Mouse (Mus musculus): ENCODE results near the gene Zdhhc14.

DNA sequence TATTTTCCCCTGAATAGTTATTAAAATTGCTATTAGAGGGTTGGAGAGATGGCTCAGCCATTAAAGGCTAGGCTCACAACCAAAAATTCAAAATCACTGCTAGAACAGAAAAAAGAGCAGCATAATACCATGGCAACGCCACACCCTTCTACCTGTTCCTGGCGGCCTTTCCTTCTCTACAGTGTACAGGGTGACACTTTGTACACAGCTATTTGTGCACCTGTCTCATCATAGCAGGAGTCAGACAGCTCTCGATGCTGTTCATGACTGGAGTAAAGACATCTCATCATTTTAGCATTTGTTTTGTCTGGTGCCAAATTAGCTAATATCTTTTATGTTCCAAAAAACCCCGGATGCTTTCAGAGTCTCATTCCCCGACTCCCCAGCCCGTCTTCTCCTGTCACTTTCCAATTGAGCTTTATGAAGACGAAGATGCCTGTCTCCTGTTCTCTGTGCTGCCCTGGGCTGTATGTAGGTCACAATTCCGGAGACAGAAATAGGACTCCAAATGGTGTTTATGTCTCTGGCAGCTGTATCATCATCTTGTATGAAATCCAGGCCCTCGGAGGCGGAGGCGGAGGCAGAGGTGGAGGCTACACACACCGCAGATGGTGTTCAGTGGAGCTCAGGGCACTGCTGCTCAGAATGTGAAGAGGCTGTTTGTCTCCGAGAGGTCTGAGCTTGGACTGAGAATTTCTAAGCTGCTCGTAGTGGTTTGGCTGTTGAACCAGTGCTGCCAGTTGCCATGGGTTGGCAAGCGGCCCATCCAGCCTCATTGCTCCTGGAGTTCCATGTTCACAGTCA lies 150.8 kb downstream of the Zdhhc14 start:
- no peak for TF ChIP-seq CTCF (IDR thresholded peaks at IDR 0.05; ENCODE audit: extremely low read depth, insufficient read length, insufficient replicate concordance, low read depth, low read length)
- no peak for TF ChIP-seq POLR2A (IDR thresholded peaks at IDR 0.05; ENCODE audit: low read depth, low read length)

All from small intestine, adult 2 months (tissue).